Mouse (Mus musculus): ENCODE data around the gene Sp6. TPM values are rescaled to one million over a fixed set of nuclear protein-coding genes. Genes with fewer than 3 reads are reported as not detected.
A peak's percentile ranks its signal among the peaks of the same experiment; 100 is the strongest.

Gene Sp6
- total and polyA plus RNA-seq, 3 experiments: 10.1 to 65.5 (median 18.4) TPM

DNA sequence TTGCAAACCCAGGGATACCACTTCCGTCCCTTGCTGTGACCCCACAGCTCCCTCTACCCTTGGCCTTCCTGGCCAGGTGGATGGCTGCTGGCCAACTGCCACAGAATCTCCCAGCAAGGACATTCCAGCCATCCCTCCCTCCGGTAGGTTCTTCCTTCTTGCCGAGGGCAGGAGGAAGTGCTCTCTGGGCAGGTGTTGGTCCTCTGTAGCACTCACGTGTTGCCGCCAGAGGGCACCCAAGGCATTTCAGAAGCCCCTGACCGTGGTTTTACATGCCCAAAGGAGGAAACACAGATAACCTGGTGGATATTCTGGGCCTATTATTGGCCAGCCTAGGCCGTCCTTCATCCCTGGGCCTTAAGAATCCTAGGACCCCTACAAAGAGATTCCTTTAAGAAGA is 30.8 kb upstream of the Sp6 start:
- peak overlapping the region; percentile 2; the same call in 1 of the 2 replicates for H3K9ac ChIP-seq (ENCODE audit: insufficient read depth, low read depth)
- no peaks in the 10 kb centered on the region for H3K27me3 ChIP-seq (replicated peaks)
- DNase-seq (ENCODE audit: extremely low read depth): peak; percentile 95
- in situ Hi-C loops (cut with MboI; ENCODE audit: low pct_ligation_motif_present, low pct_unique_long_range_greater_than_20kb, low sequenced_read_pairs) (no loop called here), dilution Hi-C loops (cut with MboI; ENCODE audit: extremely low pct_ligation_motif_present, extremely low pct_unique_long_range_greater_than_20kb, low sequenced_read_pairs) (no loop called here)
- H3K4me2 ChIP-seq (ENCODE audit: insufficient read depth, low read depth, poor library complexity, severe bottlenecking): peak overlapping the region; percentile 22; the same call in 1 of the 2 replicates
- H3K79me2 ChIP-seq (replicated peaks; ENCODE audit: control insufficient read depth, extremely low read depth, insufficient read depth, poor library complexity, severe bottlenecking): no peaks in the 10 kb centered on the region
- H3K36me3 ChIP-seq (replicated peaks in 1 of 2; ENCODE audit: control insufficient read depth in 1 of 2, insufficient read depth in 1 of 2, low read length in 1 of 2): peaks cover 0 to 2% of the 10 kb centered on the region in 2 experiments
- 0 out of 2 replicates have a peak, but pooled peaks have one; percentile 76 for TF ChIP-seq CHD1 (IDR thresholded peaks at IDR 0.05; ENCODE audit: low read depth, low read length)
- peak; percentile 63 for TF ChIP-seq ZNF384 (IDR thresholded peaks at IDR 0.05; ENCODE audit: low read depth, low read length)
- TF ChIP-seq HCFC1 (IDR thresholded peaks at IDR 0.05; ENCODE audit: low read depth, low read length): peak; percentile 59
- TF ChIP-seq JUN (IDR thresholded peaks at IDR 0.05; ENCODE audit: insufficient read depth, low read depth, low read length): no peak
- TF ChIP-seq MAX (IDR thresholded peaks at IDR 0.05; ENCODE audit: low read length): peak; percentile 96
- TF ChIP-seq TCF12 (IDR thresholded peaks at IDR 0.05; ENCODE audit: low read depth, low read length): peak; percentile 86; the same call in 1 of the 2 replicates
- peak; percentile 100 for TF ChIP-seq SMC3 (IDR thresholded peaks at IDR 0.05; ENCODE audit: low read depth, low read length)
- no peak; the same call in 1 of the 2 replicates for TF ChIP-seq USF1 (IDR thresholded peaks at IDR 0.05; ENCODE audit: low read depth, low read length)
- no peak for TF ChIP-seq PAX5 (IDR thresholded peaks at IDR 0.05; ENCODE audit: low read length)
- peak; percentile 88 for TF ChIP-seq ELF1 (IDR thresholded peaks at IDR 0.05; ENCODE audit: low read depth, low read length)
- peak; percentile 81 for TF ChIP-seq IRF4 (IDR thresholded peaks at IDR 0.05; ENCODE audit: low read depth, low read length)
- peak; percentile 90 to 100 for TF ChIP-seq CTCF (conservative IDR thresholded peaks at IDR 0.05 in 1 of 2, IDR thresholded peaks at IDR 0.05 in 1 of 2; ENCODE audit: low read depth in 2 of 2, low read length in 2 of 2)
- TF ChIP-seq BHLHE40 (IDR thresholded peaks at IDR 0.05; ENCODE audit: low read depth, low read length): peak; percentile 72
- TF ChIP-seq SIN3A (IDR thresholded peaks at IDR 0.05; ENCODE audit: low read length): peak; percentile 88
- TF ChIP-seq TBP (conservative IDR thresholded peaks at IDR 0.05; ENCODE audit: low read depth, low read length): no peak
- TF ChIP-seq ZMIZ1 (IDR thresholded peaks at IDR 0.05; ENCODE audit: low read depth, low read length): no peak
- no peak for TF ChIP-seq POLR2AphosphoS2 (IDR thresholded peaks at IDR 0.05; ENCODE audit: low read depth, low read length)
- TF ChIP-seq ETS1 (conservative IDR thresholded peaks at IDR 0.05; ENCODE audit: low read depth, low read length): peak; percentile 16; the same call in 1 of the 2 replicates
- no peak for TF ChIP-seq GABPA (IDR thresholded peaks at IDR 0.05; ENCODE audit: insufficient replicate concordance, low read depth, low read length)
- no peak for TF ChIP-seq POLR2A (IDR thresholded peaks at IDR 0.05; ENCODE audit: low read depth, low read length)
- TF ChIP-seq MXI1 (IDR thresholded peaks at IDR 0.05; ENCODE audit: low read depth, low read length): peak; percentile 67; the same call in 1 of the 2 replicates
- TF ChIP-seq EP300 (IDR thresholded peaks at IDR 0.05; ENCODE audit: low read length): peak; percentile 33; the same call in 1 of the 2 replicates
- peak; percentile 82; the same call in 1 of the 2 replicates for TF ChIP-seq NELFE (IDR thresholded peaks at IDR 0.05; ENCODE audit: low read depth, low read length)
- TF ChIP-seq UBTF (IDR thresholded peaks at IDR 0.05; ENCODE audit: low read depth, low read length): no peak
- no peak for TF ChIP-seq ZKSCAN1 (IDR thresholded peaks at IDR 0.05; ENCODE audit: borderline replicate concordance, low read depth, low read length)
- TF ChIP-seq E2F4 (IDR thresholded peaks at IDR 0.05; ENCODE audit: insufficient replicate concordance, low read depth, low read length): 0 out of 2 replicates have a peak, but pooled peaks have one; percentile 26
- peak; percentile 94 for TF ChIP-seq MYC (IDR thresholded peaks at IDR 0.05; ENCODE audit: low read depth, low read length)
- peak; percentile 100 for TF ChIP-seq ZC3H11A (IDR thresholded peaks at IDR 0.05; ENCODE audit: low read depth, low read length)
- TF ChIP-seq JUND (conservative IDR thresholded peaks at IDR 0.05; ENCODE audit: low read depth, low read length): 0 out of 2 replicates have a peak, but pooled peaks have one; percentile 46
- peak; percentile 94 for TF ChIP-seq MEF2A (IDR thresholded peaks at IDR 0.05; ENCODE audit: borderline replicate concordance, low read depth, low read length)
- TF ChIP-seq KAT2A (IDR thresholded peaks at IDR 0.05; ENCODE audit: insufficient replicate concordance, low read length): no peak
- TF ChIP-seq CHD2 (IDR thresholded peaks at IDR 0.05; ENCODE audit: low read length): no peak
- TF ChIP-seq MAZ (IDR thresholded peaks at IDR 0.05; ENCODE audit: low read depth, low read length): peak; percentile 85
- TF ChIP-seq RCOR1 (conservative IDR thresholded peaks at IDR 0.05; ENCODE audit: low read depth, low read length): 0 out of 2 replicates have a peak, but pooled peaks have one; percentile 50
- TF ChIP-seq NRF1 (IDR thresholded peaks at IDR 0.05; ENCODE audit: low read depth, low read length): peak; percentile 45; the same call in 1 of the 2 replicates
- no peak for TF ChIP-seq USF2 (conservative IDR thresholded peaks at IDR 0.05; ENCODE audit: low read depth, low read length)
- TF ChIP-seq MAFK (IDR thresholded peaks at IDR 0.05; ENCODE audit: insufficient replicate concordance, low read length): no peak
- TF ChIP-seq RAD21 (IDR thresholded peaks at IDR 0.05; ENCODE audit: low read depth, low read length): no peak; the same call in none of the 2 replicates
- H3K4me3 ChIP-seq (replicated peaks in 1 of 3; ENCODE audit: low read depth in 2 of 3, low read length in 2 of 3, poor library complexity in 1 of 3): peak overlapping the region; percentile 5 to 21 (median 7)
- H3K4me1 ChIP-seq (ENCODE audit: control insufficient read depth in 1 of 2, insufficient read depth in 2 of 2): peaks cover 36 to 73% of the 10 kb centered on the region in 2 experiments
- no peaks in the 10 kb centered on the region for H3K9me3 ChIP-seq (replicated peaks; ENCODE audit: low read length)
- no peak overlapping the region for H3K27ac ChIP-seq (ENCODE audit: insufficient read depth, low read depth)
